Mouse (Mus musculus): ENCODE results near the gene Bin2. TPM values are rescaled to one million over a fixed set of nuclear protein-coding genes. Genes with fewer than 3 reads are reported as not detected.

The Bin2 gene
- total and polyA plus RNA-seq, 3 experiments: 51.4 to 89.9 (median 64.8) TPM

DNA sequence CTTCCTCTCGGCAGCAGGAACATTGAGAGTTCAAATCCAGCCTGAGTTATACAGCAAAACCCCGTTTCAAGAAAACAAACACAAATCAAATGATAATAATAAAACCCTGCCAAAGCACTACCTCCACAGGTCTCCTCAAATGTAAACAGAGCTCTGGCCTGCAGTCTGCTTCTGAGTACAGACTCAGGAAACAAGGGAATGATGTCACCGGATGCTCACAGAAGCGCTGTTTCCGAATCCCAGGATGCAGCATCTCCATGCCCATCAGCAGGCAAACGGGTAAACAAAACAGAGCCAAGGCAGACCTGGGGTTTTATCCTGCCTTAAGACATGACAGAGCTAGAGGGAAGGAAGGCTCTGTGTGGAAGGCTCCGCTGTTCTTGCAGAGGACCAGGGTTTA lies 40.6 kb downstream of the Bin2 start:
- in situ Hi-C loops (cut with MboI; ENCODE audit: low pct_ligation_motif_present, low pct_unique_long_range_greater_than_20kb, low sequenced_read_pairs): no loop called here
- TF ChIP-seq NELFE (IDR thresholded peaks at IDR 0.05; ENCODE audit: low read depth, low read length) (no peak), EP300 (IDR thresholded peaks at IDR 0.05; ENCODE audit: low read length) (no peak), POLR2A (IDR thresholded peaks at IDR 0.05; ENCODE audit: low read depth, low read length) (no peak), KAT2A (IDR thresholded peaks at IDR 0.05; ENCODE audit: insufficient replicate concordance, low read length) (no peak), SIN3A (IDR thresholded peaks at IDR 0.05; ENCODE audit: low read length) (no peak), ETS1 (conservative IDR thresholded peaks at IDR 0.05; ENCODE audit: low read depth, low read length) (no peak), ZMIZ1 (IDR thresholded peaks at IDR 0.05; ENCODE audit: low read depth, low read length) (no peak), TBP (conservative IDR thresholded peaks at IDR 0.05; ENCODE audit: low read depth, low read length) (no peak), ZNF384 (IDR thresholded peaks at IDR 0.05; ENCODE audit: low read depth, low read length) (no peak), HCFC1 (IDR thresholded peaks at IDR 0.05; ENCODE audit: low read depth, low read length) (no peak)
- H3K36me3 ChIP-seq (replicated peaks in 1 of 2; ENCODE audit: control insufficient read depth in 1 of 2, insufficient read depth in 1 of 2, low read length in 1 of 2): peaks cover under 1 to 2% of the 10 kb centered on the region in 2 experiments
- H3K27ac ChIP-seq (ENCODE audit: insufficient read depth, low read depth): no peak overlapping the region
- H3K4me2 ChIP-seq (ENCODE audit: insufficient read depth, low read depth, poor library complexity, severe bottlenecking): no peak overlapping the region
- no peaks in the 10 kb centered on the region for H3K9me3 ChIP-seq (replicated peaks; ENCODE audit: low read length)
- no peak for DNase-seq (ENCODE audit: extremely low read depth)
- H3K27me3 ChIP-seq (replicated peaks): peaks cover 4% of the 10 kb centered on the region
- dilution Hi-C loops (cut with MboI; ENCODE audit: extremely low pct_ligation_motif_present, extremely low pct_unique_long_range_greater_than_20kb, low sequenced_read_pairs): no loop called here
- peaks cover 7 to 29% of the 10 kb centered on the region in 2 experiments; a peak in 3 of 4 replicates for H3K4me1 ChIP-seq (ENCODE audit: control insufficient read depth in 1 of 2, insufficient read depth in 2 of 2)
- no peak overlapping the region for H3K4me3 ChIP-seq (replicated peaks in 1 of 3; ENCODE audit: low read depth in 2 of 3, low read length in 2 of 3, poor library complexity in 1 of 3)
- no peaks in the 10 kb centered on the region for H3K79me2 ChIP-seq (replicated peaks; ENCODE audit: control insufficient read depth, extremely low read depth, insufficient read depth, poor library complexity, severe bottlenecking)
- H3K9ac ChIP-seq (ENCODE audit: insufficient read depth, low read depth): no peak overlapping the region

DNA sequence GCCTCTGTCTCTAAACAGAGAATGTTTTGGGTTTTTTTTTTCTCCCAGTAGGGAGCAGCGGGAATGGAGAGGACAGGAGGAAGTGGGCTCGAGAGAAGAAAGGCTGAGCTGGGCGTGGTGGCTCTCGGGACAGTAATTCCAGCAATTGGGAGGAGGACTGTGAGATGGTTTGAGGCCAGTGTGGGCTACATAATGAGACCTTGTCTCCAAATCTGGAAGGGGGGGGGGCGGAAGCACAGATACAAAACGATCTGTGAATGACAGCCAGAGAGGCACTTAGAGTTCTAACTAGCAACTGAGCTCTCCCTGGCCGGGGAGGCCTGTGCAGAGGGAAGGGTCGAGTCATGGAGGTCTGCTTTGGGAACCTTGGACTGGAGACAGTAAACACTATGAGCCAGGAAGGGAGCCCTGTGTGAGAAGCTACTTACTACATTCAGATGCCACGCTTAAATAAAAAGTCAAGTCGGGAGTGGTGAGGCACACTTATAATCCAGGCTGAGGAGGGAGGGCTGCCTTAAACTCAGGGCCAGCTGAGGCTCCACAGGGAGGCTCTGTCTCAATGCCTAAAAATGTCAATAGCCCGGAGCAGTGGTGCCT lies 41.5 kb downstream of the Bin2 start:
- in situ Hi-C loops (cut with MboI; ENCODE audit: low pct_ligation_motif_present, low pct_unique_long_range_greater_than_20kb, low sequenced_read_pairs) (no loop called here), dilution Hi-C loops (cut with MboI; ENCODE audit: extremely low pct_ligation_motif_present, extremely low pct_unique_long_range_greater_than_20kb, low sequenced_read_pairs) (no loop called here)
- DNase-seq (ENCODE audit: extremely low read depth): no peak
- Histone ChIP-seq H3K4me2 (ENCODE audit: insufficient read depth, low read depth, poor library complexity, severe bottlenecking) (no peak overlapping the region), H3K4me3 (replicated peaks in 1 of 3; ENCODE audit: low read depth in 2 of 3, low read length in 2 of 3, poor library complexity in 1 of 3) (no peak overlapping the region), H3K27ac (ENCODE audit: insufficient read depth, low read depth) (no peak overlapping the region), H3K9ac (ENCODE audit: insufficient read depth, low read depth) (no peak overlapping the region), H3K79me2 (replicated peaks; ENCODE audit: control insufficient read depth, extremely low read depth, insufficient read depth, poor library complexity, severe bottlenecking) (no peaks in the 10 kb centered on the region), H3K27me3 (replicated peaks) (peaks cover 4% of the 10 kb centered on the region), H3K36me3 (replicated peaks in 1 of 2; ENCODE audit: control insufficient read depth in 1 of 2, insufficient read depth in 1 of 2, low read length in 1 of 2) (peaks cover 2 to 7% of the 10 kb centered on the region in 2 experiments), H3K9me3 (replicated peaks; ENCODE audit: low read length) (no peaks in the 10 kb centered on the region), H3K4me1 (ENCODE audit: control insufficient read depth in 1 of 2, insufficient read depth in 2 of 2) (peaks cover 5 to 20% of the 10 kb centered on the region in 2 experiments; a peak in 3 of 4 replicates)
- no peak for TF ChIP-seq ELF1 (IDR thresholded peaks at IDR 0.05; ENCODE audit: low read depth, low read length)
- no peak for TF ChIP-seq ZC3H11A (IDR thresholded peaks at IDR 0.05; ENCODE audit: low read depth, low read length)
- no peak for TF ChIP-seq CHD1 (IDR thresholded peaks at IDR 0.05; ENCODE audit: low read depth, low read length)
- no peak for TF ChIP-seq BHLHE40 (IDR thresholded peaks at IDR 0.05; ENCODE audit: low read depth, low read length)
- TF ChIP-seq ZKSCAN1 (IDR thresholded peaks at IDR 0.05; ENCODE audit: borderline replicate concordance, low read depth, low read length): no peak
- no peak for TF ChIP-seq KAT2A (IDR thresholded peaks at IDR 0.05; ENCODE audit: insufficient replicate concordance, low read length)
- no peak for TF ChIP-seq SIN3A (IDR thresholded peaks at IDR 0.05; ENCODE audit: low read length)
- TF ChIP-seq MYC (IDR thresholded peaks at IDR 0.05; ENCODE audit: low read depth, low read length): no peak
- no peak for TF ChIP-seq MXI1 (IDR thresholded peaks at IDR 0.05; ENCODE audit: low read depth, low read length)
- TF ChIP-seq PAX5 (IDR thresholded peaks at IDR 0.05; ENCODE audit: low read length): no peak
- TF ChIP-seq MAX (IDR thresholded peaks at IDR 0.05; ENCODE audit: low read length): no peak
- TF ChIP-seq HCFC1 (IDR thresholded peaks at IDR 0.05; ENCODE audit: low read depth, low read length): no peak
- no peak for TF ChIP-seq MEF2A (IDR thresholded peaks at IDR 0.05; ENCODE audit: borderline replicate concordance, low read depth, low read length)
- TF ChIP-seq E2F4 (IDR thresholded peaks at IDR 0.05; ENCODE audit: insufficient replicate concordance, low read depth, low read length): no peak
- TF ChIP-seq RCOR1 (conservative IDR thresholded peaks at IDR 0.05; ENCODE audit: low read depth, low read length): no peak

All from CH12.LX (cell line).